Mouse (Mus musculus) megakaryocyte-erythroid progenitor cell, adult 5-6 weeks (primary cell): ENCODE measurements around the gene Ubald1. TPM values are rescaled to one million over a fixed set of nuclear protein-coding genes. Genes with fewer than 3 reads are reported as not detected.

Experiments
- ATAC-seq: replicated peaks from 2 replicates; pipeline ENCODE4 v1.8.0; 2016; ENCODE audit warnings: mild to moderate bottlenecking, inconsistent platforms; ENCODE audit not compliant: severe bottlenecking, poor library complexity, low FRiP score, low TSS enrichment
- total RNA-seq, 2 experiments: library from RNA; stranded (forward) in 1 of 2; stranded (reverse) in 1 of 2; fragments of 200-1000, 215-1000 nt in 1 of 2; fragments of >200 nt in 1 of 2; fragmentation: Nextera tagmentation in 1 of 2; gene quantifications; 2 replicates each; pipeline ENCODE4 v1.2.3; 2014 to 2017

Gene Ubald1
- total RNA-seq, 2 experiments from 2014 or later = 16.5 to 33.3 TPM

DNA sequence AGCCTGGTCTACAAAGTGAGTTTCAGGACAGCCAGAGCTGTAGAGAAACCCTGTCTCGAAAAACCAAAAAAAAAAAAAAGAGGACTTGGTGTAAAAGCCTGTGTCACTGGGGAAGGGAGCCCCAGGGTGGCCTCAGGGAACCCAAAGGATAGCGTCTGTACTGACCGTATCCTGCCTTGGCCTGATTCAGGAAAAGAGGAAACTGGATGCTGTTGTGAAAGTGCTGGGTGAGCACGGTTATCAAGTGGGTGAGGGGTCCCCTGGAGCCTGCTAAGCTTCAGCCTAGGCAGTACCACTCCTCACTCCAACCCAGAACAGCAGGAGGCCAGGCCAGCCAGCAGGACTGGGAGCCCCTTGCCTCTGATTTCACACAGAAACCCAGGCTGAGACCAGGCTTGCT is 2.9 kb downstream of the Ubald1 start:
- no peak for ATAC-seq

DNA sequence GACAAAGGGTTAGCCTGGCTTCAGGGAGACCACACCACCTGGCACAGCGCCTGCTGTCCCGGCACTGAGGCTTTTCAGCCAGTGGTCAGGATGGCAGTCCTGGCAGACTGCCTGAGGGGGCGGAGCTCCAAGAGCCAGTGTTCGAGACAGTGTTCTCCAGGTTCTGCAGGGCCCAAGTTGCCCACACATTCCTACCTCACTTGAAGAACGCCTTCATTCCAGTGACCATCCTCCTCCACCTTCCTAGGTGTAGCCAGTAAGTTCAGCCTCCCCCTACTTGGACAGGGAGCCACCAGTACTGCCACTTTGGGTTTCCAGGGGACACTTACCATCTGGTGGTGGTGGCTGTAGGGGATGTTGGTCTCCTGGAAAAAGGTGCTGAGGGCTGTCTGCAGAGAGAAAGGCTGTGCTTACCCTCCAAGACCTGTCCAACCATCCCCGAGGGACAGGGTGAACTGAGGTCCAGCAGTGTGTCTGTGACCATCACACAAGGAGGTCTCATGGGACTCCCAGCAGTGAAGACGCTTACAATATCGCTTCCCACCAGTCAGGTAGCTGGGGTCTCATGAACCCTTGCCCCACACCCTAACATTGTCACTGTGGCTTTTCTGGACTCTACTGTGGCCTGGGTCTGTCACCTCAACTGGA is 4.0 kb downstream of the Ubald1 start:
- ATAC-seq = no peak

DNA sequence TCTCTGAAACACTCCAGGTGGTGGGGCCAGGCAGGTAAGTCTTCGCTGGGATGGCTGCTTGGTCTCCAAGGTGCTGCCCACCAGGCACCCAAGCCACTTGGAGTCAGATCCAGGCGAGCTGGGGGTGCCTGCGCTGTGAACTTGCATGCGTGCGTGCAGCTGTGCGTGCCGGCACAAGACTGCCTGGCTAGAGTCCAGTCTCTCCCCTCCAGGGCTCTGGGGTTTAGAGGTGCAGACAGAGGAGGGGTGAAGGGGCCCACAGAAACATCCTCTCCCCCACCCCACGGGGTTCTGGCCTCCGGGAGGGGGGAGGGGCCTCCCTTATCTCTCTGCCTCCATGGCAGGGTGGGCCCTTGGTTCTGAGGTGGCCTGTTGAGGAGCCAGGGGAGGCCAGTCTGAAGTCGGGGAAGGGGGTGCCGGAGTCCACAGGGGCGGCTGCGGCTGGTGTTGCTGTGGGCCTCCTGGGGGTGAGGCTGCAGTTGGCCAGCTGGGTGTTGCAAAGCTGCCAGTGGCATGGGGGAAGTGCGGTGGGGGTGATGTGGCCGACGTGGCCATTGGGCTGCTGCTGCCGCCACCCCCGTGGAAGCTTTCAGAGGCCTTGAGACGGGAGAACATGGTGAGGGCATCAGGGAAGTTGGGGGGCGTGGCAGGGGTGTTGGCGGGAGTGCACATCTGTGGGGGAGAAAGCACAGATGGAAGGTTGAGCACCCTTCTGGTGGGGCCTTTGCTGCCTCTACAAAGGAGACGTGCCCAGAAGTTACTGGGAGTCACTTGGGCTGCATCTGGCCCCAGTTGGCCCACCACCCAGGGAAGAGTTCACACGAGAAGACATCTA is 4.7 kb downstream of the Ubald1 start:
- ATAC-seq = no peak

DNA sequence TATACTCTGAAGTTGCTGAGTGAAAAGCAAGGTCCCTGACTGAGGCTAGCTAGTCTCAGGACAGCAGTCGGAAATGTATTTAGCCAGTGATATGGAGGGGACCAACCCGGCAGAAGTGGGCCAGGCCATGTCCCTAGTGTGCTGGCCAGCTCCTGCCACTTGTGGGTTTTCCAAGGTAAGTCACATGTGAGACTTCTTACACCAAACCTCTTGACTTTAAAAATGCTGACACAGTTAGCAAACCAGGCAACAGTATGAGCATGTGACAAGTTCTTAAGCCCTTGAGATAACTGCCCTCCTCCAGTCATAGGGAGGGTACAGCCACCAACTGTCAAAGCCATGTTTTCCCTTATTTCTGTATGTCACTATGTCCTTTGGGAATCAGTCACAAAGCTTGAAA is 8.2 kb downstream of the Ubald1 start:
- no peak for ATAC-seq

DNA sequence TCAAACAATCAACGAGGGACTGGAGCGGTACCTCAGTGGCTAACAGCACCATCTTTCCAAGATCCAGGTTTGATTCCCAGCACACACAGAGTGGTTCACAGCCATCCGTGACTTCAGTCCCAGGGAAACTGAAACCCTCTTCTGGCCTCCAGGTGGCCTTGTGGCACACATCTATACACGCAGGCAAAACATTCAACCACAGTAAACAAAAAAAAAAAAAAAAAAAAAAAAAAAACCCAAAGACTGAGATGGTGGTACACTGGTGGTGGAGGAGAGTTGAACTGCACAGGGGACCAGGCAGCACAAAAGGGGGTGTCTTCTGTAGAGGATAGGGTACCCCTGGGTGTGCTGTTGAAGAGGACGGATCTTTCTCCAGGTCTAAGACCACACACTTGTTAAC is 9.6 kb downstream of the Ubald1 start:
- ATAC-seq = no peak

DNA sequence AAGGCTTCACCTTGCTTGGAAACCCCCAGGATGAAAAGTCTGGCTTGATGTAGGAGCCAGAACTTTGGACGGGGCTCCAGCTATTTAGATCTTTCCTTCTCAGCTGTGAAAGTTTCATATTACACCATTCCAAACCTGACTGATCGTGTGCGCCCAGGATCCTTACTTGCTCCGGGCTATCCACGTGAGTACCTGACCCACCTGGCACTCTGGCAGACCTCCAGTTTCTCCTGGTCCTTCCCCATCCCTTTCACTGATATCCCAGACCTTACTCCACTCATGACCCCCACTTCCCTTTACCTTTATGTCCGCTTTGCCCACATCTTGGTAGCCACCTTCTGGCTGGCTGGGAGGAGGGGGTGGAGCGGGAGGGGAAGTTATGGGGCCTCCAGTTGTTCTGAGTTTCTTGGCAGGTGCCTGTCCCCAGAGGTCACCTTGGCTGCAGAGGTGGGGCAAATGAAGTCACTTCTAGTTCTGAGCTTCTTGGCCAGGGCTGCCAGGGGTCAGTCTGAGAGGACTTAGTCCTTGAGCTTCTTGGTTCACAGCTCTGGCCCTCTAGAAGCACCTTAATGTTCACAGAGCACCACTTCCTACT is 13.9 kb downstream of the Ubald1 start:
- ATAC-seq = no peak

DNA sequence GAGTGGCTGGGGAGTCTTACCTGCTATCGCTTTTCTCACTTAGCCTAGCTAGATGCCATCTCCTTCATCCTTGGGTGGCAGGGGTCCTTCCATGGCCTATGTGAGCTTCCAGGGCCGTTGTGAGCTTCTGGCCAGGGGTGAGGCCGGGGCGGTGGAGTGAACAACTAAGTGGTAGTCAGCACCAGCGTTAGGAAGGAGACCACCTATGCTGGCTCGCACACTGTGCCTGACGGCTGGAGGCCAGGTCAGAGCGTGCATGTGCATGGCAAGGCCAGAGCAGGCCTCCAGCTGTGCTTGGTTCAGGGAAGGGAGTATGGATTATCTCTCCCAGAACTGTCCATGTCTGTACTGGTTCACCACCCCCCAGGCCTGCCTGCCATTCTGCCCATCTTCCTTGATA is 16.4 kb downstream of the Ubald1 start:
- ATAC-seq = no peak

DNA sequence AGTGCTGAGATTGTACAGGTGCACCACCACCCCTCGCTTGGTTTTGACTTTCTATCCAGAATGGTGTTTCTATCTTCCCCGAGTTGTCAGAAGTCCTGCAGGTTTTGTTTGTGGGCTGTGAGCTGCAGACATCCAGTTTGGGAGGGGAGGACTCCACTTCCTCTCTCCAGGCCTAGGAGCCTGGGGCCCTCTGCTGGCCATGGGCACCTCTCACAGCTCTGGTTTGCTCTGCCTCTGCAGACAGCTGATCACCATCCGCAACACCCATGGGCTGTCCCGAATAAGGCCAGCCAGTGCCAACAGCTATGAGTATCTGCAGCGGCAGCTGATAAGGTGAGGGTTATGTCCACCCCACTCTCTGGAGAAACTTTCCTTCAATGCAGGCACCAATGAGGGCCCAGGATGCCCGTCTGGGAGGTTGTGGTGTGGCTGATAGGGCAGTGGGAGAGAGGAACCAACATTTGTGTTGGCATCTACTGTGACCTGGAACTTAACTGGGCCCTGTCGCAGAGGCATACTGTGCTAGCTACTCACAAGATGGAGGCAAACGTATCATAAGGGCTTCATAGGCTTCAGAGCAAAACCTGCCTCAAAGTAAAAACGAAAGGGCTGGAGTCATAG is 17.1 kb downstream of the Ubald1 start:
- ATAC-seq = peak; percentile 99

DNA sequence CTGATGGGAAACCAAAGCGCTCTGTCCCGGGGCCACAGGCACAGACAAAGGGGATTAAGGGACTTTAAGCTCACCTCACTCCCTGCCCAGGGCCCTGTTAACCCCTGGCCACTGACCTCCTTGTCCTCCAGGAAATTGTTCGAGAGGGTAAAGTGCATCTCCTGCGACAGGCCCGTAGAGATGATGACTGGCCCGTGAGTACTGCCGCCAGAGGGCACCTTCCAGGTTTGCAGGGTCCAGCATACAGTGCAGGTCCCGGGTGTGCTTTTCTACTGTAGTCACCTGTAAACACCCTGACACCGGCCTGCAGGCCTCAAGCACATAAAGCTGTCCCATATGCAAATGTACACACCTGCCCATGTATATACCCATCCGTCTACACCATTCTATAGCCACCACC is 18.7 kb downstream of the Ubald1 start:
- no peak for ATAC-seq

DNA sequence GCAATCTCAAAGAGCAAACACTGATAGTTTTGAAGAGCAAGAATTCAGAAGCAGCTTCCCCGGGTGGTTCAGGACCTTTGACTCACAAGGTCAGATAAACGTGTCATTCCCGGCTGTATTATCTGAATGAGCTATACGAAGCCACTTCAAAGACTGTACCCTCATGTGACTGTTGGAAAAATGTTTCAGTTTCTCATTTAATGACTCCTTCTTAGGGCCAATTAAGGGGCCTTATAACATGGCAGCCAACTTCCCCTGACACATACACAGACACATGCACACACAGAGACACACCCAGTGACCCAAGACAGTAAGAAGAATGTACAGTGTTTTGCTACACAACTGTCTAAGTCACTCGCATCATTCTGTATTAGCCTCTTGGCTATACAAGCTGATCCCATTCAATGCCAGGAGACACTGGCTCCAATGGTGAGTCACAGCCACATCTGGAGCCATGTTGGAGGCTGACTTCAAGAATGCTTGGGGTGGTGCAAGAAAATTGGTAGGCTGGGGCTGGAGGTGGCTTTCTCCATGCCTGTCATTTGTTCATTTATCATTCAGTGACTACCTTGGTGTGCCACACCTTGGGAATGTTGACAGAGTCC is 25.0 kb downstream of the Ubald1 start:
- no peak for ATAC-seq

DNA sequence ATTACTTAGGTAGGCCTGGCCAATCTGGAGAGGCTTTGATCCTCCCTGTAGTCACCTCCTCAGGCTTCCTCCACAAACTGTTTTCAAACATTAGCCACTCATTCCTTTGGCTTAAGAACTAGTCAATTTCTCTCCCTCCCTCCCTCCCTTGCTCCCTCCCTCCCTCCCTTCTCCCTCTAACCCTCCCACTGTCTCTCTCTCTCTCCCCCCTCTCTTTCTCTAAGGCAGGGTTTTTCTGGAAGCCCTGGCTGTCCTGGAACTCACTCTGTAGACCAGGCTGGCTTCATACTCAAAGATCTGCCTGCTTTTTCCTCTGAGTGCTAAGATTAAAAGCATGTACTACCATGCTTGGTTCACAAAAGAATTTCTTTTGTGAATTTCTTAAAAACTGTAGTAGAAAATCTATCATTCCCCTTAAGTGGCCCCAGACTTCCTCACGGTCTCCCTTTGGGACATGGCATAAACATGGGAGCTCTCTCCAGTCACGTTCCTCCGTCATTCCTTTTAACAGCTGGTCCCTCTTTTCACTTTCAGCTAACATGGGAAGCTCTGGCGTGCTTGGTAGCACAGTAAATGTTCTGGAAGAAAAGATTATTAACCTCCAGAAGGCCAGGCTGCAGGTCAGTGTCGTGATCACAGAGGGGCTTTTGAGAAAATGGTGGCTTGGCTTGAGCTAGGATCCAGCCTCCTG is 29.0 kb downstream of the Ubald1 start:
- ATAC-seq = no peak

DNA sequence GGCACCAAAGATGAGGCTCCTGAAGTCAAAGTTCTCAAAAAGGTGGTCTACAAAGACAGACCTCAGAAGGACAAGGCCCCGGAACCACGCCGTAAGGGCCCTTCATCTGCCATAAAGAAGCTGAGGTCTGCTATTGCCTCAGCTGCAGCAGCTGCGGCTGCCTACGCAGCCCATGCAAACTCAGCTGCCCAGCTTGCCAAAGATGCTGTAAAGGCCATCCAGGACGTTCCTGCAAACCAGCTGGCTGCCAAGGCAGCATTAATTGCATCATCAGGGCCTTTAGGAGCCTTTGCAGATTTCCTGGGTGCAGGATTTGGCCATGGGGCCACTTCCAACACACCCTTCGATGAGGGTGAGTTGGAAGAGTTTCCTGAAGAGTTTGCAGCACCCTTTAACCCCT is 29.8 kb downstream of the Ubald1 start:
- no peak for ATAC-seq

DNA sequence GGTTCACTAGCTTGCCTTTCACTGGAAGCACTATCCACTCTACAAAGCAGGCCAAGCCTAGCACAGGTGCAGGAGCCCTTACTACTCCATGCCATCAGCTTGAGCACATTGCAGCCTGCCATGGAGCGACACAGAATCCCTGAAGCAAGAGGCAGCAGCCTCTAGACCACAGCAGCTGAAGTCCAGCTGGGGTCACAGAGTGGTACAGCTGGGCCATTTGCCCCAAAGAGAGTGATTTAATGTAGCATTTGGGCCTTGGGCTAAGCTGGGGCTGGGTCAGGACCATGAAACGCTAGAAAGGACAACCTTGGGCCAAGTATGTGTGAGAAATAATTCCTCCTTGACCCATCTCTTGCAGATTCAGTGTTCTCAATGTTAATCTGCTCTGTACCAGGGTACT is 32.0 kb downstream of the Ubald1 start:
- no peak for ATAC-seq

DNA sequence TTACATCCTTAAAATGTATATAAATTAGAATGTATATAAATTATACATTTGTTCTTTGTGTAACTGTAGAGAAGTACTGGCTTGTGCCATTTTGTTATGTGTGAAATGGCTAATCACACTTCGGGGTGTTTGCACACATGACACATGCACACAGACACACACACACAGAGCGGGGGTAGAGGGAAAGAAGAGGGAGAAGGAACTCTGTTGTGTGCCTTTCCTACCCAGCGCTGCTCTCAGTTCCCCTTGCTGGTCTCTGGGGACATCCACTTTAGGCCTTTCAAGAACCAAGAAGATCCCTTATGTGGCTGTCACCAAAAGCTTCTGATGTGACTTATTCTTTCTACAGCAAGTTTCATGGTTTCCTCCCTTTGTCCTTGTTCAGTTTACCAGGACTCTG is 33.1 kb downstream of the Ubald1 start:
- ATAC-seq = no peak

DNA sequence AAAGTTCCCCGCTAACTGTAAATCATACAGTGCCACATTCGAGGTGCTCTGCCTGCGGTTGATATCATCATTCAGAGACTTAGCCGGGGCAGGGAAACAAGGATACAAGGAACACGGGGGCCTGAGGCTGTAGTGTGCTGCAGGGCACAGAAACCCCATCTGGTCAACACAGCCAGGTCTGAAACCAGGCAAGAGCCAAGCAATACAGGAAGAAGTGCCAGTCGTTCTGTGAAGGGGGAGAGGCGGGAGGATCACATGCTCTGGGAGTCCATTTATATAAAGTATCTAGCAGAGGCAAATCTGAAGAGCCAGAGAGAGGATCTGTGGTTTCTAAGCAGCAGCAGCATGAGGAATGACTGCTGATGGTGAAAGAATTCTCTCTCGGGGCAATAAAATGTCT is 39.9 kb downstream of the Ubald1 start:
- no peak for ATAC-seq

DNA sequence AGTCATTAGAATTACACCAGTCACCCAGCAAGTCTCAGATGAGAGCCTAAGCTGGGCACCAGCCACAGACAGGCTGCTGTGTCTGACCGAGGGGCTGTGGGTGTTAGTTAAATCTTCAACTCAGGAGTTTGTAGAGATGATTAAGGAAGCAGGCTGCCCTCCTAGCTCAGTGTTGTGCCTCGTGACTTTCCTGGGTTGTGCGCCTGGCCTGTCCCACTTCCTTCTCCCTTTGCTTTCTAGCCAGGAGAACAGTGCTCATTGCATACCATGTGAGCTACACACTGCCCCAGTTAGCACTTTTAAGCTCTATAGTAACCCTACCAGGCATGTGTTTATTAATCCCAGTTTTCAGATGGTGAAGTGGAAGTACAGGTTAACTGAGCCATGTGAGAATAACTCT is 40.6 kb downstream of the Ubald1 start:
- no peak for ATAC-seq

DNA sequence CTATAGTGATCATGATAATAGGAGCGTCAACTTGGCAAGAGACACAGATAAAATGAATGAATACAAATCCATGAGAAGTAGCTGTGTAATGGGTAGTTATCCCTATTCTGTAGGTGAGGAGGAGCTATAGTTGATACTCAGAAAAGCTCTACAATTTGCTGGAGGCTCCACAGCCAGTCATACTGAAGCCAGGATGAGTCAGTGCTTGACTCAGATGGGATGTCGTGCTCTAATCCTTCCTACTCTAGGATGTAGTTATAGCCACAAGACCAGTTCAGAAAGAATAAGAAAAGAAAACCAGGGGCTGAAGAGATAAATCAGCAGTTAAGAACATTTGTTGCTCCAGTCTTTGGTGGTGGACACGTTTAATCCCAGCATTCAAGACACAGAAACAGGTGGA is 42.5 kb downstream of the Ubald1 start:
- no peak for ATAC-seq

DNA sequence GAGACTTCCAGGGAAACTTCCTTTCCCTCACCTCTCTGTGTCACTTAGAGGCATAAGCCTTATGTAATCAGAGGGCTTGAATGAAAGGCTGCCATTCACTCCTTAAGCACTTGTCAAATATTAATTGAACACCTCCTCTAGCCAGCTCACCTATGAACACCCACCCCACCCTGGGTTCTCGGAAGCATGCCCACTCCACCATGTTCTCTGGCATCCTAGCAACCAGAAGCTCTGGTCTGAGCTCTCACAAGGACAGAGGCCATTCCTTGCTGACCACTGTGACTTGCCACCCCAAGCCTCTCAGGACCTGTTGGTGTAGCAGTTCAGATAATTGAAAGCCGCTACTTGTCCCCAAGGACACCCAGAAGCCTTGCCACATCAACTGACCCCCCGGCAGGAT is 44.9 kb downstream of the Ubald1 start, which contains the start of gene 4930562C15Rik:
Gene 4930562C15Rik, plus strand, starts transcription at position 226 of the 400 bp plus-strand sequence.
- ATAC-seq = no peak

DNA sequence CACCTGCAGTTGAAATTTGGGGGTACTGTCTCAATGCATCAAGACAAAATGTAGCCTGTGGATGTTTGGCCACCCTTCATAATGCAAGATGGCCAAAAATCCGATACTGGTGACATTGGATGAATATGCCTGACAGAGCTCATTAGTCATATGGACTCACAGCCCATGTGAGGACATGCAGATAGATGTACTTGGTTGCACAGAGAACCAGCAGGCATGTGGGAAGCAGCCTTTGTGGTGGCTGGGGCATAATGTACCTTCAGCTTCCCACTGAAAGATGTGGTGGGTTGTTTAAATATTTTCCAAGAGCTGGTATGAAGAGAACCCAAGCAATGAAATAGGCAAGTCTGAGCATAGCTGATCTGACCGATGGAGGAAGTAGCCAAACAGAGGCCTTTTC is 46.3 kb downstream of the Ubald1 start:
- ATAC-seq = no peak
